Mouse (Mus musculus) inflammation-experienced regulatory T-cells (primary cell): ENCODE measurements around the gene Haspin. TPM values are rescaled to one million over a fixed set of nuclear protein-coding genes. Genes with fewer than 3 reads are reported as not detected.

Source experiments
- polyA plus RNA-seq, 2 experiments: library from polyadenylated mRNA; unstranded; fragments of 100-300 nt; shearing (Covaris generic); gene quantifications; one replicate each; pipeline ENCODE4 v1.2.1; 2017

Gene Haspin
- polyA plus RNA-seq: 10 to 100 TPM; 13.1 to 13.7 TPM

GRCm38 (mm10) chr11:73137591-73138501 is at the start of gene Haspin:
Gene Haspin, minus strand, starts transcription at chr11:73138294.

GRCm38 (mm10) chr11:73176608-73177508 is 38.8 kb upstream of the Haspin start, which contains the start of the genes Emc6 and Tax1bp3:
Gene Emc6, minus strand, starts transcription at chr11:73177037.
Gene Tax1bp3, plus strand, starts transcription at chr11:73177083.

DNA sequence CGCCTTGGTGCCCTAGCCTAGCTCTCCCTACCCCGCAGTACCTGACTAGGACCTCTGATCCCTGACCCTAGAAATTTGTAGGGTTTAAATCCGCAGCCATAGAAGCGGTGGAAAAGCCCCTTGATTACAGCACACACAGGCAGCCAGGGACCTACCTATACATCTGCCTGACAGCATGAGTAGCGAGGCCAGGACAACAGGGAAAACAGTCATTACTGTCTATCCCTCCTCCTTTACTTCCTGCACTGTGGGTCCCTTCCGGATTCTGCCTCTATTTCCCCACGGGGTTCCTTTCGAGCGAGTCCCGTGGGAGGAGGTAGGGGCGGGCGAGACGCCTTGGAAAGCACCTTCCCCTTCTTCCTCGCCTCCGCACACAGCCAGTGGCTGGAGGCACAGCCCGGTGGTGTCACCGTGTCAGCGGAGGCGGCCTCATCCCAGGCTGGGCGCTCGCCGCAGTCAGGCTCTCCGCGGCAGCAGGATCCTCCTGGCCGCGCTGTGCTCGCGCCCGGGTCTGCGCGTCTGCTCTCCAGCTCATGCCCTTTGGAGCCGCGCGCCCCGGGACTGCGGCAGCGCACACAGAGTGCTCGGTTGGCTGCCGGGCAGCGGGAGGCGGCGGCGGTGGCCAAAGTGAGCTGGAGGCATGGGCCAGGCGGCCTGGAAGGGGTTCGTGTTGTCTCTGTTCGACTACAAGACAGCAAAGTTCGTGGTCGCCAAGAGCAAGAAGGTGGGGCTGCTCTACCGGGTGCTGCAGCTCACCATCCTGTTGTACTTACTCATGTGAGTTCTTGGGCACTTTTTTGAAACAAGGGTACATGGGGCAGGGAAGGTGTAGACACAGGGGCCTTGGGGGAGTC is 22.1 kb upstream of the Haspin start, which contains the start of gene P2rx5:
TSS of gene P2rx5 (plus strand) at position 465 of the 854 bp plus-strand sequence.

DNA sequence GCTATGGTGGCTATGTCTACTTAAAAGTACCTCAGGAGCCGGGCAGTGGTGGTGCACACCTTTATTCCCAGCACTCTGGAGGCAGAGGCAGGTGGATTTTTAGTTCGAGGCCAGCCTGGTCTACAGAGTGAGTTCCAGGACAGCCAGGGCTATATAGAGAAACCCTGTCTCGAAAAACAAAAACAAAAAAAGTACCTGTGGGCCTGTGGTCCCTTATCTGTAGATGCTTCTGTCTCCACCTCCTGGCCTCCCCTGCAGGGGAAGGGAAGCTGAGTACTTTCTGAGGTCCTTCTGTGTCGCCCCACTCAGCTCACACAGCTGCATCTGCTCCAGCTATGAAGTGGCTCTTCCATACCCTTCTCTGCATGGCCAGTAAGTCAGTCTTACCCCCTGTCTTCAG is 47.8 kb downstream of the Haspin start, which contains the start of gene Itgae:
TSS of gene Itgae (plus strand) at position 301 of the 400 bp plus-strand sequence.

Other genes with a start within 250 kb of the Haspin start
- gene Atp2a3, start 177.1 kb downstream of the Haspin start, polyA plus RNA-seq: 100 to 1,000 TPM; 246 to 302 TPM
- gene P2rx1, start 139.2 kb downstream of the Haspin start, polyA plus RNA-seq: under 1 TPM in 1 of 2 experiments, not detected in 1; 0.48 TPM
- gene Camkk1, start 119.3 kb downstream of the Haspin start, polyA plus RNA-seq: 10 to 100 TPM; 10.6 to 12.5 TPM
- gene Ncbp3, start 90.5 kb downstream of the Haspin start, polyA plus RNA-seq: 10 to 100 TPM; 15.3 to 15.7 TPM
- 100 to 1,000 TPM in 1 of 2 experiments, 10 to 100 TPM in 1; 67.4 to 129 TPM for gene Itgae, start 47.7 kb downstream of the Haspin start, polyA plus RNA-seq
- gene P2rx5, start 22.1 kb upstream of the Haspin start, polyA plus RNA-seq: under 1 TPM; 0.17 to 0.60 TPM
- gene Emc6, start 38.7 kb upstream of the Haspin start, polyA plus RNA-seq: 10 to 100 TPM; 62.6 to 82.2 TPM
- gene Tax1bp3, start 38.8 kb upstream of the Haspin start, polyA plus RNA-seq: 10 to 100 TPM; 24.6 to 33.0 TPM
- gene Ctns, start 60.7 kb upstream of the Haspin start, polyA plus RNA-seq: 10 to 100 TPM; 10.4 to 13.1 TPM
- 1 to 10 TPM; 5.1 to 7.0 TPM for gene Shpk, start 61.2 kb upstream of the Haspin start, polyA plus RNA-seq
- under 1 TPM; 0.06 to 0.47 TPM for gene Trpv1, start 96.0 kb upstream of the Haspin start, polyA plus RNA-seq
- under 1 TPM; 0.06 to 0.50 TPM for gene Trpv3, start 129.1 kb upstream of the Haspin start, polyA plus RNA-seq
- gene Aspa, start 191.3 kb upstream of the Haspin start, polyA plus RNA-seq: under 1 TPM; 0.13 to 0.60 TPM
- not detected for gene Gm49340, start 191.4 kb upstream of the Haspin start, polyA plus RNA-seq
- not detected for gene Spata22, start 191.4 kb upstream of the Haspin start, polyA plus RNA-seq
- under 1 TPM in 1 of 2 experiments, not detected in 1; 0.10 TPM for gene Olfr20, start 212.5 kb upstream of the Haspin start, polyA plus RNA-seq
- gene Olfr376, start 233.0 kb upstream of the Haspin start, polyA plus RNA-seq: not detected